Mouse (Mus musculus): ENCODE measurements around the gene Slk.

DNA sequence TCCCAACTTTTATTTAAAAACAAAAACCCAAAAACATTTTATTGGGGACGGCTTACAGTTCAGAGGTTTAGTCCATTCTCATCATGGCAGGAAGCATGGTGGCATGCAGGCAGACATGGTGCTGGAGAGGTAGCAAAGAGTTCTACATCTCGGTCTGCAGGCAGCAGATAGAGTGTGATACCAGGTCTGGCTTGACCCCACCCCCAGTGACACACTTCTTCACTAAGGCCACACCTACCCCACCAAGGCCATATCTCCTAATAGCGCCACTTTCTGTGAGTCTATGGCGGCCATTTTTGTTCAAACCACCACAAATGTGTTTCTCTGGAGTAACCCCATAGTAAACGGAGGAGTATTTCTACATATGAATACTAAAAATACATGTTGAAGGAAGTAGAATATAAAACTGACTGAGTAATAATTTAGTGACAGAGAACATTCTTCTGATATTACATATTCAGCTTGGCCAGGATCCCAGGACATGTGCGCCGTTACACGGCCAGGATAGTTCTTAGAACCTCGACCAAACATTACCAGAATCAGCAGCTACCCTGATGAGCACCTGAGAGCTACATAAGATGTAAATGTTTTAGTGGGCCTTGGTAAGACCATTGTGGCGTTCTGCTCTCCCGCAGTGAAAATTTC is 30.9 kb upstream of the Slk start:
- no peak for TF ChIP-seq CTCF (IDR thresholded peaks at IDR 0.05; ENCODE audit: low read depth, low read length)
- TF ChIP-seq POLR2AphosphoS5 (IDR thresholded peaks at IDR 0.05; ENCODE audit: insufficient replicate concordance, low read depth, low read length): no peak
- no peak for TF ChIP-seq TAL1 (conservative IDR thresholded peaks at IDR 0.05; ENCODE audit: low read depth, low read length)
- no peak for TF ChIP-seq GATA1 (IDR thresholded peaks at IDR 0.05; ENCODE audit: borderline replicate concordance, low read length)

Data from G1E (cell line).